Comparison of ENCODE assay signal across 9 mouse cellular contexts in genomic region chr13:93306545-93306944, GRCm38 (mm10). TPM values are rescaled to one million over a fixed set of nuclear protein-coding genes. Genes with fewer than 3 reads are reported as not detected.
DNase-seq lines count a peak whose midpoint lies in the region; ATAC-seq and TF ChIP-seq lines count a peak whose summit lies in the region.
"Had no signal": no experiment of that assay in that cellular context is flagged by ENCODE, and none has a peak within 500 bp of the region (broad histone marks: within the 10 kb centered on the region; RNA-seq: fewer than 3 reads in every experiment).

No protein-coding gene starts in this region.

- no peak for TF ChIP-seq EP300 in lung, postnatal 0 days (IDR thresholded peaks at IDR 0.05)

- peak overlapping the region; percentile 94 for H3K27ac ChIP-seq in gastrocnemius, adult 2 months
- H3K27ac ChIP-seq in lung, embryonic 14.5 days (ENCODE audit: low read depth) = no peak overlapping the region
- no peak overlapping the region for H3K27ac ChIP-seq in lung, postnatal 0 days (ENCODE audit: low read length)
- no peak overlapping the region for H3K27ac ChIP-seq in limb, embryonic 11.5 days (replicated peaks; ENCODE audit: low read depth, low read length)
- no peak overlapping the region for H3K27ac ChIP-seq in neural tube, embryonic 13.5 days (replicated peaks)
- H3K27ac ChIP-seq: lung, embryonic 15.5 days had no signal

- no peak for ATAC-seq in lung, embryonic 14.5 days (ENCODE audit: insufficient read depth)
- ATAC-seq in lung, postnatal 0 days = no peak
- no peak for ATAC-seq in limb, embryonic 11.5 days (ENCODE audit: insufficient number of reproducible peaks, low FRiP score, low TSS enrichment, low read depth)
- no peak for ATAC-seq in neural tube, embryonic 13.5 days (ENCODE audit: low read depth)

- intact Hi-C loops in gastrocnemius, adult 2 months (cut with DNase I) = loop anchor here (1.0 to 10.0 kb wide), 3 partner anchors 164 to 322 kb away; partner anchors contain the start of genes Cmya5 and Jmy

- WGBS in lung, embryonic 14.5 days = 58% methylated on average over 3 of the region's 3 CpGs
- WGBS in lung, postnatal 0 days = 64% methylated on average over 3 of the region's 3 CpGs
- 75% methylated on average over 3 of the region's 3 CpGs for WGBS in limb, embryonic 11.5 days
- WGBS in neural tube, embryonic 13.5 days = 50% methylated on average over 3 of the region's 3 CpGs

- DNase-seq in gastrocnemius, adult 2 months = no peak
- DNase-seq in gastrocnemius, postnatal 10 days = no peak
- no peak for DNase-seq in lung, embryonic 14.5 days
- no peak for DNase-seq in lung, postnatal 0 days (ENCODE audit: low spot score)
- no peak for DNase-seq in limb, embryonic 11.5 days (ENCODE audit: low spot score)
- DNase-seq in frontal cortex, postnatal 10 days (ENCODE audit: low spot score in 2 of 2) = no peak
- no peak for DNase-seq in right cerebral cortex, postnatal 10 days (ENCODE audit: low spot score in 2 of 2)

- no peaks in the 10 kb centered on the region for H3K27me3 ChIP-seq in lung, embryonic 14.5 days (ENCODE audit: insufficient read depth, low read length)
- H3K27me3 ChIP-seq in lung, postnatal 0 days (replicated peaks; ENCODE audit: insufficient read depth, low read length) = no peaks in the 10 kb centered on the region
- no peaks in the 10 kb centered on the region for H3K27me3 ChIP-seq in limb, embryonic 11.5 days (ENCODE audit: control insufficient read depth, insufficient read depth, low read length)
- H3K27me3 ChIP-seq in neural tube, embryonic 13.5 days = no peaks in the 10 kb centered on the region
- H3K27me3 ChIP-seq: lung, embryonic 15.5 days had no signal

- no peak overlapping the region for H3K9ac ChIP-seq in lung, embryonic 14.5 days
- no peak overlapping the region for H3K9ac ChIP-seq in lung, postnatal 0 days (replicated peaks; ENCODE audit: low read depth)
- no peak overlapping the region for H3K9ac ChIP-seq in limb, embryonic 11.5 days (ENCODE audit: low read length)
- 0 out of 2 replicates have a peak overlapping the region, but pooled peaks have one; percentile 52 for H3K9ac ChIP-seq in neural tube, embryonic 13.5 days
- H3K9ac ChIP-seq: lung, embryonic 15.5 days had no signal

- no peaks in the 10 kb centered on the region for H3K36me3 ChIP-seq in lung, embryonic 14.5 days (ENCODE audit: insufficient read depth)
- no peaks in the 10 kb centered on the region for H3K36me3 ChIP-seq in lung, postnatal 0 days (ENCODE audit: insufficient read depth, low read length)
- no peaks in the 10 kb centered on the region for H3K36me3 ChIP-seq in limb, embryonic 11.5 days (ENCODE audit: control insufficient read depth, insufficient read depth, low read length)
- H3K36me3 ChIP-seq in neural tube, embryonic 13.5 days = no peaks in the 10 kb centered on the region
- H3K36me3 ChIP-seq: lung, embryonic 15.5 days had no signal

- TF ChIP-seq CTCF in gastrocnemius, adult 2 months (IDR thresholded peaks at IDR 0.05) = no peak
- no peak for TF ChIP-seq CTCF in lung, embryonic 14.5 days (IDR thresholded peaks at IDR 0.05; ENCODE audit: low read depth)
- no peak for TF ChIP-seq CTCF in lung, postnatal 0 days (IDR thresholded peaks at IDR 0.05)

- peak overlapping the region; percentile 84 for H3K4me3 ChIP-seq in gastrocnemius, adult 2 months
- H3K4me3 ChIP-seq in lung, embryonic 14.5 days (ENCODE audit: low read depth, low read length) = no peak overlapping the region; the same call in 1 of the 2 replicates
- H3K4me3 ChIP-seq in lung, postnatal 0 days (ENCODE audit: low read depth, low read length) = no peak overlapping the region
- H3K4me3 ChIP-seq in limb, embryonic 11.5 days (ENCODE audit: low read depth, low read length) = no peak overlapping the region
- H3K4me3 ChIP-seq in neural tube, embryonic 13.5 days = peak overlapping the region; percentile 85

- H3K9me3 ChIP-seq in lung, embryonic 14.5 days (ENCODE audit: low read depth, low read length) = no peaks in the 10 kb centered on the region
- no peaks in the 10 kb centered on the region for H3K9me3 ChIP-seq in lung, postnatal 0 days (ENCODE audit: low read length)
- no peaks in the 10 kb centered on the region for H3K9me3 ChIP-seq in limb, embryonic 11.5 days (ENCODE audit: control insufficient read depth, low read length)
- no peaks in the 10 kb centered on the region for H3K9me3 ChIP-seq in neural tube, embryonic 13.5 days
- H3K9me3 ChIP-seq: lung, embryonic 15.5 days had no signal

- H3K4me1 ChIP-seq in lung, embryonic 14.5 days (ENCODE audit: insufficient read depth) = peaks cover 3% of the 10 kb centered on the region; the same call in 1 of the 2 replicates
- no peaks in the 10 kb centered on the region; the same call in 1 of the 2 replicates for H3K4me1 ChIP-seq in lung, postnatal 0 days (ENCODE audit: insufficient read depth, low read depth, low read length)
- peaks cover 9% of the 10 kb centered on the region; the same call in 1 of the 2 replicates for H3K4me1 ChIP-seq in limb, embryonic 11.5 days (ENCODE audit: control insufficient read depth, insufficient read depth, low read length)
- peaks cover 54% of the 10 kb centered on the region for H3K4me1 ChIP-seq in neural tube, embryonic 13.5 days (replicated peaks)

- peak overlapping the region; percentile 84; the same call in 1 of the 2 replicates for H3K4me2 ChIP-seq in lung, embryonic 14.5 days
- no peak overlapping the region for H3K4me2 ChIP-seq in lung, postnatal 0 days (replicated peaks; ENCODE audit: low read depth, low read length)
- H3K4me2 ChIP-seq in limb, embryonic 11.5 days (ENCODE audit: low read depth, severe bottlenecking) = peak overlapping the region; percentile 61; the same call in 1 of the 2 replicates
- peak overlapping the region; percentile 81 for H3K4me2 ChIP-seq in neural tube, embryonic 13.5 days

RNA-seq across cellular contexts. Expression of gene Homer1, which starts 7.1 kb away (rescaled TPM):
- total RNA-seq in gastrocnemius, adult 2 months (2021) = 100 to 1,000 TPM in 1 of 2 experiments, 10 to 100 TPM in 1; 97.0 to 104 TPM
- 10 to 100 TPM; 45.0 to 60.9 TPM for total RNA-seq in gastrocnemius, postnatal 10 days (2021)
- 5.8 and 6.4 TPM in 2 replicates for polyA plus RNA-seq in lung, embryonic 14.5 days (2014; fragmentation: Nextera tagmentation; extraction: Ambion mirVana)
- polyA plus RNA-seq in lung, postnatal 0 days (2015; fragmentation: Nextera tagmentation; extraction: Ambion mirVana) = 2.3 and 2.7 TPM in 2 replicates
- 12.4 and 13.7 TPM in 2 replicates for polyA plus RNA-seq in limb, embryonic 11.5 days (2014; fragmentation: Nextera tagmentation; extraction: Ambion mirVana)
- polyA plus RNA-seq in neural tube, embryonic 13.5 days (2015; fragmentation: Nextera tagmentation; extraction: Ambion mirVana) = 12.2 and 14.6 TPM in 2 replicates

Comparison
In these comparisons a context has a peak if more than half of its experiments do, and no peak if none do; other contexts are left out.
1. H3K4me3 ChIP-seq: peak in gastrocnemius, adult 2 months (single experiment) and neural tube, embryonic 13.5 days (single experiment); none in lung, embryonic 14.5 days (single experiment), lung, postnatal 0 days (single experiment) and limb, embryonic 11.5 days (single experiment).